Mouse (Mus musculus): ENCODE results near the gene Tbpl1.

DNA sequence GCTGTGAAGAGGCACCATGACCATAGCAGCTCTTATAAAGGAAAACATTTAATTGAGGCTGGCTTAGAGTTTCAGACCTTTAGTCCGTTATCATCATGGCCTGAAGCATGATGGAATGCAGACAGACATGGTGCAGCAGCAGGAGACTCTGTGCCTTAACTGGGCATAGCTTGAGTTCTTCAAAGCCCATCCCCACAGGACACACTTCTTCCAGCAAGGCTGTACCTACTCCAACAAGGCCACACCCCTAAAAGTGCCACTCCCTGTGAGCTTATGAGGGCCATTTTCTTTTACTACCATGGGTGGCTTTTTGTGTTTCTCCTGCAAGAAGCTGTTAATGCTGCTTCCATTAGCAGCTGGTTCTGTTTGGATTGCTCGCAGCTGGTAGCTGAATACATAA lies 43.7 kb upstream of the Tbpl1 start:
- no peak for TF ChIP-seq POLR2A (IDR thresholded peaks at IDR 0.05; ENCODE audit: insufficient read depth, low read depth, low read length)
- TF ChIP-seq EP300 (IDR thresholded peaks at IDR 0.05; ENCODE audit: insufficient read depth, low read depth, low read length) = no peak
